Mouse (Mus musculus): ENCODE measurements at regions not wholly inside any gene's neighbourhood (a gene's known extent, or its start where the extent isn't known, plus 50 kb on each side); places are given as distances from the start of the nearest gene placed in this dataset.

DNA sequence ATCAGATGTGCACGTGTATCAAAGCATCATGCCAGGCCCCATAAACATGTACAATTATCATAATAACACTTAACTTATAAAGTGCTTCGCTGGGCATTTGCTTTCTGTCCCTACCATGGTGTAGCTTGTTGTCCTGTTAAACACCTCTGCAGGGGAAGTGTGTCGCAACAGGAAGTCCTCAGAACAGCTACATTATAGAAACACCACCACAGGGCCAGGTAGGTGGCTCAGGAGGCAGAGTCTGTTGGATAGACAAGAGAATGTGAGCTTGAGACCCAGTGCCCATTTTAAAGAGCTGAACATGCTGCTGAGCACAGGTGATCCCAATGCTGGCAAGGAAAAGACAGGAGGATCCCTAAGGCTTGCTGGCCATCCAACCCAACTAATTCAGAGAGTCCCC is 361.9 kb upstream of the Maf start:
- H3K9ac ChIP-seq (ENCODE audit: insufficient read depth, low read depth, low read length, poor library complexity, severe bottlenecking), result no peak overlapping the region
- H3K9me3 ChIP-seq (ENCODE audit: control insufficient read depth, insufficient read depth, low read depth, low read length), result no peaks in the 10 kb centered on the region

DNA sequence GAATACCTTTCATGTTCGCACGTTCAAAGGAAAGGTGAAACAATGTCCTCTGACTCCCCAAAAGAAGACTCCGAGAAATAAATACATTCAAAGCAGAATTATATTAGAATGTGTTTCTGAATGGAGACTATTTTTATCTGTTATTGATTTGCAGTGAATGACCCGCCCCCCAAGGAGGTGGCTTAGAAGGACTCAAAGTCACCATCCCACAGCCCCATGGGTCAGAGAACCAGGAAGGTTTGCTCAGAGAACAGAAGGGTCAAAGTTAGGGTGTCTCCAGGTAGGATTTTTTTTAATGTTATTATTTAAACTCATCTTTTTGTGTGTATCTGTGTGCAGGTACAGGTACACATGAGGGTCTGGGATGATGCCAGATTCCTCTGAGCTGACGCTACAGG is 360.4 kb upstream of the Maf start:
- Histone ChIP-seq H3K4me1 (ENCODE audit: control insufficient read depth in 2 of 2, insufficient read depth in 2 of 2, low read length in 2 of 2, poor library complexity in 1 of 2) (no peaks in the 10 kb centered on the region), H3K4me3 (ENCODE audit: insufficient read depth in 1 of 2, low read depth in 1 of 2, low read length in 2 of 2, poor library complexity in 1 of 2, severe bottlenecking in 1 of 2) (no peak overlapping the region), H3K36me3 (ENCODE audit: control insufficient read depth, insufficient read depth, low read length, poor library complexity, severe bottlenecking) (no peaks in the 10 kb centered on the region), H3K9ac (ENCODE audit: insufficient read depth, low read depth, low read length, poor library complexity, severe bottlenecking) (no peak overlapping the region), H3K9me3 (ENCODE audit: control insufficient read depth, insufficient read depth, low read depth, low read length) (no peaks in the 10 kb centered on the region), H3K27ac (ENCODE audit: insufficient read depth, low read depth, low read length, poor library complexity, severe bottlenecking) (no peak overlapping the region)
- no peak for DNase-seq (ENCODE audit: low read depth, low spot score)
- TF ChIP-seq HCFC1 (IDR thresholded peaks at IDR 0.05; ENCODE audit: borderline replicate concordance, insufficient read depth, low read length) (no peak), ZNF384 (IDR thresholded peaks at IDR 0.05; ENCODE audit: low read depth, low read length) (no peak), MAFK (IDR thresholded peaks at IDR 0.05; ENCODE audit: insufficient read depth, low read depth, low read length) (no peak), CHD2 (IDR thresholded peaks at IDR 0.05; ENCODE audit: low read depth, low read length) (no peak), ZC3H11A (IDR thresholded peaks at IDR 0.05; ENCODE audit: borderline replicate concordance, low read depth, low read length) (no peak)
- in situ Hi-C loops (cut with MboI; ENCODE audit: low sequenced_read_pairs in 2 of 2, unreplicated experiment in 2 of 2), result no loop called here

More for the DNA sequence above, 361.9 kb upstream of the Maf start:
- no peak for DNase-seq (ENCODE audit: low read depth, low spot score)
- no peaks in the 10 kb centered on the region for H3K4me1 ChIP-seq (ENCODE audit: control insufficient read depth in 2 of 2, insufficient read depth in 2 of 2, low read length in 2 of 2, poor library complexity in 1 of 2)
- H3K36me3 ChIP-seq (ENCODE audit: control insufficient read depth, insufficient read depth, low read length, poor library complexity, severe bottlenecking), result no peaks in the 10 kb centered on the region
- TF ChIP-seq ZNF384 (IDR thresholded peaks at IDR 0.05; ENCODE audit: low read depth, low read length) (no peak), ZC3H11A (IDR thresholded peaks at IDR 0.05; ENCODE audit: borderline replicate concordance, low read depth, low read length) (no peak), HCFC1 (IDR thresholded peaks at IDR 0.05; ENCODE audit: borderline replicate concordance, insufficient read depth, low read length) (no peak), MAFK (IDR thresholded peaks at IDR 0.05; ENCODE audit: insufficient read depth, low read depth, low read length) (no peak), CHD2 (IDR thresholded peaks at IDR 0.05; ENCODE audit: low read depth, low read length) (no peak)
- no peak overlapping the region for H3K4me3 ChIP-seq (ENCODE audit: insufficient read depth in 1 of 2, low read depth in 1 of 2, low read length in 2 of 2, poor library complexity in 1 of 2, severe bottlenecking in 1 of 2)
- in situ Hi-C loops (cut with MboI; ENCODE audit: low sequenced_read_pairs in 2 of 2, unreplicated experiment in 2 of 2), result no loop called here
- H3K27ac ChIP-seq (ENCODE audit: insufficient read depth, low read depth, low read length, poor library complexity, severe bottlenecking), result no peak overlapping the region

DNA sequence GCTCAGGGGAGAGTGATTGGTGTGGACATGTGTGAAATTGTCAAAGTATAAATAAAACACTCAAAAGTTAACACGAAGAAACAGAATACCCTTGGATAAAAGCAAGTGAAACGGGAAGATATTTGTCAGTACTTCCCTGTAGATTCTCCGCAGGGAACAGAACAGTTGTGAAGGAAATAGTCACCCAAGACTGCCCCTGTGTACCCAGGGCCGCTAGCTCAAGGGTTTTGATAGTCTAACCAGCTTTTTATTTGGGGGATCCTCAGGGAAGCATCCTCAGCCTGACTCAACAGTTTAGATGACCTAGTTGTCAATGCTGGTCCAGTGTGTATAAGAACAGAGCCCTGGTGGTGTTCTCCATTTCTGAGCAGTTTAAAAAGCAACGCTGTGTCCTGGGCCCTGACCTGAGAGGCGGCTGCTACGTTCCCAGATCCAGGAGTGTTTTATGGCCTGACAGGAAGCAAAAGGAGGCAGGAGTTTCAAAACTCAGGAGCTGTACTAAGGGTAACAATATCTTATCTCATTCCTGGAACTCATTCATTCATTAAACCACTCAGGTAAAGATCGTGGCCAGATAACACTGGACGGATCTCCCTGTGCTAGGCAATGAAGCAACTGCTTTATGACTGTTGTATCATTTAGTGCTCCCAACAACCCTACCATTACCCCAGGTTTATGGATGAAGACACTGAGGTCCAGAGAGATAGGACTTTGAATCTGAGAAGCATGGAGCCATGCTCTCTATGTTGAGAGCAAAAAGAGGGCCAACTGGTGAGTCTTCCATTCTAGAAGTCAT is 359.8 kb upstream of the Maf start:
- TF ChIP-seq ZNF384 (IDR thresholded peaks at IDR 0.05; ENCODE audit: low read depth, low read length), result no peak
- no peak for TF ChIP-seq MAFK (IDR thresholded peaks at IDR 0.05; ENCODE audit: insufficient read depth, low read depth, low read length)
- no peak for TF ChIP-seq ZC3H11A (IDR thresholded peaks at IDR 0.05; ENCODE audit: borderline replicate concordance, low read depth, low read length)
- TF ChIP-seq CHD2 (IDR thresholded peaks at IDR 0.05; ENCODE audit: low read depth, low read length), result no peak
- TF ChIP-seq HCFC1 (IDR thresholded peaks at IDR 0.05; ENCODE audit: borderline replicate concordance, insufficient read depth, low read length), result no peak
- Histone ChIP-seq H3K4me1 (ENCODE audit: control insufficient read depth in 2 of 2, insufficient read depth in 2 of 2, low read length in 2 of 2, poor library complexity in 1 of 2) (no peaks in the 10 kb centered on the region), H3K27ac (ENCODE audit: insufficient read depth, low read depth, low read length, poor library complexity, severe bottlenecking) (no peak overlapping the region), H3K4me3 (ENCODE audit: insufficient read depth in 1 of 2, low read depth in 1 of 2, low read length in 2 of 2, poor library complexity in 1 of 2, severe bottlenecking in 1 of 2) (no peak overlapping the region), H3K9ac (ENCODE audit: insufficient read depth, low read depth, low read length, poor library complexity, severe bottlenecking) (no peak overlapping the region), H3K9me3 (ENCODE audit: control insufficient read depth, insufficient read depth, low read depth, low read length) (no peaks in the 10 kb centered on the region), H3K36me3 (ENCODE audit: control insufficient read depth, insufficient read depth, low read length, poor library complexity, severe bottlenecking) (no peaks in the 10 kb centered on the region)
- in situ Hi-C loops (cut with MboI; ENCODE audit: low sequenced_read_pairs in 2 of 2, unreplicated experiment in 2 of 2), result no loop called here
- no peak for DNase-seq (ENCODE audit: low read depth, low spot score)

DNA sequence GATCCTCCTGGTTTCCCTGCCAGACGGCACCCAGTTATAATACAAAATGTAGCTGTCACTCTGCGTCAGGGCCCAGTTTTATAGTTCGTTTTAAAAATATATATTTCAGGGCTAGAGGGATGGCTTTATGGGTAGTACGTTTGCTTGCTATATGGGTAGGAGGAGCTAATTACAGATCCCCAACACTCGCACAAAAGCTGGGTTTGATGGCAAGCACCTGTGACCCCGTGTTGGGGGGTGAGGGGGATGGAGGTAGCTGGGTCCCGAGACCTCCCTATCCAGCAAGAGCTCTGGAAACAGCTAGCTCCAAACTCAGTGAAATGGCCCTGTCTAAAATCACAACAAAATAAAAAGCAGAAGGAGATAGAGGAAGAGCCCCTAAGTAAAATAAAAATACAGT is 358.3 kb upstream of the Maf start:
- TF ChIP-seq ZNF384 (IDR thresholded peaks at IDR 0.05; ENCODE audit: low read depth, low read length) (no peak), MAFK (IDR thresholded peaks at IDR 0.05; ENCODE audit: insufficient read depth, low read depth, low read length) (no peak), HCFC1 (IDR thresholded peaks at IDR 0.05; ENCODE audit: borderline replicate concordance, insufficient read depth, low read length) (no peak), CHD2 (IDR thresholded peaks at IDR 0.05; ENCODE audit: low read depth, low read length) (no peak), ZC3H11A (IDR thresholded peaks at IDR 0.05; ENCODE audit: borderline replicate concordance, low read depth, low read length) (no peak)
- Histone ChIP-seq H3K4me3 (ENCODE audit: insufficient read depth in 1 of 2, low read depth in 1 of 2, low read length in 2 of 2, poor library complexity in 1 of 2, severe bottlenecking in 1 of 2) (no peak overlapping the region), H3K4me1 (ENCODE audit: control insufficient read depth in 2 of 2, insufficient read depth in 2 of 2, low read length in 2 of 2, poor library complexity in 1 of 2) (no peaks in the 10 kb centered on the region), H3K9me3 (ENCODE audit: control insufficient read depth, insufficient read depth, low read depth, low read length) (no peaks in the 10 kb centered on the region), H3K9ac (ENCODE audit: insufficient read depth, low read depth, low read length, poor library complexity, severe bottlenecking) (no peak overlapping the region), H3K27ac (ENCODE audit: insufficient read depth, low read depth, low read length, poor library complexity, severe bottlenecking) (no peak overlapping the region), H3K36me3 (ENCODE audit: control insufficient read depth, insufficient read depth, low read length, poor library complexity, severe bottlenecking) (no peaks in the 10 kb centered on the region)
- in situ Hi-C loops (cut with MboI; ENCODE audit: low sequenced_read_pairs in 2 of 2, unreplicated experiment in 2 of 2), result no loop called here
- no peak for DNase-seq (ENCODE audit: low read depth, low spot score)

Measured in ES-E14 (cell line).